Mouse (Mus musculus) heart, postnatal 14 days (tissue): ENCODE measurements around the gene Nlrc5. TPM values are rescaled to one million over a fixed set of nuclear protein-coding genes. Genes with fewer than 3 reads are reported as not detected.

Experiments used
- DNase-seq, 2 experiments: peaks; one replicate each; pipeline ENCODE4 v3.0.0; 2021 to 2022
- intact Hi-C: fragments of 180-260 bp; cut with DNase I; formaldehyde crosslinking; loops from one replicate; pipeline ENCODE4 v1.15.1; 2025
- total RNA-seq, 2 experiments: library from RNA; stranded (reverse); gene quantifications; 2 replicates each; pipeline ENCODE4 v1.2.3; 2021

Nlrc5 gene
- total RNA-seq, 2 experiments from 2014 or later = 0.22 to 1.4 TPM

DNA sequence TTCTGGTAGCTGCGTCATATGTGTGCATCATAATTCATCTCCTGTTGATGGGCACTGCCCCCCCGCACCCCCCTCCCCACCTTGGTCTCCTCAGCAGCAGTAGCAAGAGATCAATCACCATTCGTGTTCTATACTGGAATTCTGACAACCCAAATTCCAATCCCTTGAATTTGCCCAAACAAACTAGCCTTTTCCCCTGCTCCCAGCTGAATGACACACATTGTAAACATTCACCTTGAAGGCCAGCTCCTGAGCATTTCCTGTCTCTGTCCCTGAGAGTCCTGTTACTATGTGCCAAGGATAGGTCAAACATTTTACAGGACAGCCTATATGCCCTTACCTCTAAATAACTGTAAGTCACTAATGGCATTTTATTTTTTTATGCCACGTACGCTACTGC, 21.9 kb downstream of the Nlrc5 start:
- no peak for DNase-seq
- intact Hi-C loops = no loop called here

DNA sequence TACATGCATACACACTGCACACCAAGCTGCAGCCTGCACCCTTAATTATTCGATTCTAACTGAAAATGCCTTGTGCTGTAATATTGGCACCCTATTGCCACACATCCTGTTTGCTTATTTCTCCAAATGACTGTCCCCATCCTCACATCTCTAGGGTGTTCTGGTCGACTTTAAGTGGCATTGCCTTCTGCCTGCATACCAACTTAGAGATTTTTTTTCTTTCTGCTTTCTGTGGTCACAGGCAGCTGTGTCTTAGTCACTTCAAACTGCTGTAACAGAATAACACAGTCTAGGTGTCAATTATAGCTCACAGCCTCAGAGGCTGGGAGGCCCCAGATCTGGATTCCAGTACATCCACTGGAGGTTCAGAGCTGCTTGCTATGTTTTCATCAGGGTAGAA, 24.4 kb downstream of the Nlrc5 start:
- DNase-seq = no peak
- intact Hi-C loops = no loop called here

DNA sequence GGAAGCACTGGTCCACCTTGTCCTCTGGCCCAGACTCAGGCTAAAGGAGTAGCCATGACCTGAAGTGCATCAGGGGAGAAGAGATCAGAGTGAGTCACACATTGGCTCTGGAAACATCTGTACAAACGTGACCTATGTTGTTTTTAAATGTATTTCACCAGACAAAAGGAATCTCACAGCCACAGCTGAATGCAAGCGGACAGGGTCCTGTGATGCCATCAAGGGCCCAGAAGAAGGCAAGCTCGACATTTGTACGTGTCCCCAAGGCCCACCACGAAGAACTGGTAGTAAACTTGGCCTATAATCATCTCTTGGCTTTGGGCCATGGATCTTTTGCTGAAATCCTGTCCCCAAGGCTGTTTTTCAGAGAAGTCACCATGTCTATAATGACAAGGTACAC, 35.5 kb downstream of the Nlrc5 start:
- no peak for DNase-seq
- intact Hi-C loops = no loop called here

DNA sequence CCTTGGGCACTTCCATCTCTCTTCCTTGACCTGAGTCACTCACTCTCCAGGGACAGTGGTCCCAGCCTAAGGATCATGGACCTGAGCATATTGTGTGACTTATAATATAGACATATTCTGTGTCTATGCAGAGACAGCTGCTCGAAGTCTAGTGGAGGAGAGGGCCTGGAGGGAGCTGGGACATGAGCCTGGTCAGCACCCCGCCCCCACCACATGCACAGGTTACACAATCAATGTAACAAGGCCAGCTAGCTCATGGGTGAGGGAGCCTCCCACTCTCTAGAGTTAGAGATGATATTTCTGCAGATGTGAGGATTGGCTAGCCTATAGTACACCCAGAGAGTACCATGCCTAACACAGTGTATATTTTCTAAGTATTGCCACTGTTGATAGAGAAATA, 36.6 kb downstream of the Nlrc5 start:
- no peak for DNase-seq
- intact Hi-C loops = no loop called here

DNA sequence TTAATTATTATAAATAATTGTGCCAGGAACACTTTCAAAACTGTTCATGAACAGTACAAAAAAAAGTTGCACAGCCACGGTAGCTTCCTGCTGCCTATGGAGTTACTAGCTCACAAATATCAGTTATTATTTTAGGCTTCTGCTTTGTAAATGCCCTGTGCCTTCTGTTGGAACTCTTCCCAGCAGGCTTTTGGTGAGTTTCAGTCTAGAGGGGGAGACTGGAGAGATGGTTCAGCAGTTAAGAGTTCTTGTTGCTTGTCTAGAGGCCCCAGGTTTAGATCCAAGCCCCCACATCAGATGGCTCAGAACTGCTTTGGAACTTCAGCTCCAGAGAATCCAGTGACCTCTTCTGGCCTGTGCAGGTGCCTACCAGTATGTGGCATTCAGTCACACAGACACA, 37.1 kb downstream of the Nlrc5 start:
- intact Hi-C loops = no loop called here
- DNase-seq = no peak

DNA sequence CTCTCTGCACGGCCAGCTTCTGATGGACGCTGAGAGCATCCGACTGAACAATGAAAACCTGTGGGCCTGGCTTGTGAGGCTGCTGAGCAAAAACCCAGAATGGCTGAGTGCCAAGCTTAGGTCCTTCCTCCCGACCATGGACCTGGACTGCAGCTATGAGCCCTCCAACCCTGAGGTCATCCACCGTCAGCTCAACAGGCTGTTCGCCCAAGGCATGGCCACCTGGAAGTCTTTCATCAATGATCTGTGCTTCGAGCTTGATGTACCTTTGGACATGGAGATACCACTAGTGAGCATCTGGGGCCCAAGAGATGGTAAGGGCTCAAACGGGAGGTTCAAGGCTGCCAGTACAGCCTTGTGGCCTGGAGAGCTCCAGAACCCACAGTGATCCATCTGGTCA, 38.6 kb downstream of the Nlrc5 start:
- no peak for DNase-seq
- intact Hi-C loops = no loop called here

DNA sequence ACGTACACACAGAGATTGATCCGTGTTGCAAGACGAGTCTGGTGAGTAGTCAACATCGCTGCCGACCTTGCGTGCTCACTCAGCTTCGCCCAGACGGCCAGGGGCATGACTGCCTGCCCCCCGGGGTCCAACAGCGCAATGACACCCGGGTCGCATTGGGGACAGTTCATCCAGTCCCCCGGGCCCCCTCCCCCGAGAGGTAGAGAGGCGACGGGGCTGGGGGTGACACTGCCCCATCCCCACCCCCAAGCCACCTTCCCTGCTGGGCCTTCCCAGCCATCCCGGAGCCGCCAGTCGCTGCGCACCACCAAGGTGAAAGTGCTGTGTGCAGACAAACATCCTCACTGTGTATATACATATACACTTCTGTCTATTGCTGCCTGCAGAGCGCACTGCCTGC, 39.3 kb downstream of the Nlrc5 start:
- no peak for DNase-seq
- intact Hi-C loops = no loop called here

DNA sequence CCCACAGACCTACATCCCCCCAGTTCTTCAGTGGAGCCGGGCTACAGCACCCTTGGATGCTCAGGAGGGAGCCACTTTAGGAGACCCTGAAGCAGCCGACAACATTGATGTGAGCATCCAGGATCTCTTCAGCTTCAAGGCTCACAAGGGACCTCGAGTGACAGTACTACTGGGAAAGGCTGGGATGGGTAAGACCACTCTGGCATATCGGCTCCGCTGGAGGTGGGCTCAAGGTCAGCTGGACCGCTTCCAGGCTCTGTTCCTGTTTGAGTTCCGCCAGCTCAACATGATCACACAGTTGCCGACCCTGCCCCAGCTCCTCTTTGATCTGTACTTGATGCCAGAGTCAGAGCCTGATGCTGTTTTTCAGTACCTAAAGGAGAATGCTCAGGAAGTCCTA, 41.6 kb downstream of the Nlrc5 start:
- intact Hi-C loops = no loop called here
- no peak for DNase-seq

DNA sequence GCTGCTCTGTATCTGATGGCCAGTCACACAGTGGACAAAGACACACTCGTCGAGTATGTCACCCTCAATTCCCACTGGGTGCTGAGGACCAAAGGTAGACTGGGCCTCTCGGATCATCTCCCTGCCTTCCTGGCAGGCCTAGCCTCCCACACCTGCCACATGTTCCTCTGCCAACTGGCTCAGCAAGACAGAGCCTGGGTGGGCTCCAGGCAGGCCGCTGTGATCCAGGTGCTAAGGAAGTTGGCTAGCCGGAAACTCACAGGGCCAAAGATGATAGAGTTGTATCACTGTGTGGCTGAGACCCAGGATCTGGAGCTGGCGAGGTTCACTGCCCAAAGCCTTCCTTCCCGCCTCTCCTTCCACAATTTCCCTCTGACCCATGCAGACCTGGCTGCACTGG, 42.7 kb downstream of the Nlrc5 start:
- DNase-seq = no peak
- intact Hi-C loops = no loop called here

DNA sequence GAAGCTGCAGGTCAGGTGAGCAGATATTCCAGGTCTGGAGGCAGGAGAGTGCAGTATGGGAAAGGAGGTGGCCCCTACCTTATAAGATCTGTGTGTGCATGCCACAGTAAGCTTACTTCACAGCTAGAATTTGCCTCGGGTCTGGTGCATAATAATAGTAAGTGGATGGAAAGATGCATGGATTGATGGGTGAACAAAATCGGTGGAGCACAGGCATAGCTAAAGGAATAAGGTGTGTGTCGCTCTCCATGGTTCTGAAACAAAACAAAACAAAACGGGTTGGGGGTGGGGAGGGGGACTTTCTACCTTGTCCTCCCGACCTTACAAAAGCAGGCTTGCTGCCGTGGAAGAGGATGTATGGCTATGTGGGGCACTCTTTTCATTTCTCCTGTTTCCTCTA, 47.9 kb downstream of the Nlrc5 start:
- intact Hi-C loops = no loop called here

DNA sequence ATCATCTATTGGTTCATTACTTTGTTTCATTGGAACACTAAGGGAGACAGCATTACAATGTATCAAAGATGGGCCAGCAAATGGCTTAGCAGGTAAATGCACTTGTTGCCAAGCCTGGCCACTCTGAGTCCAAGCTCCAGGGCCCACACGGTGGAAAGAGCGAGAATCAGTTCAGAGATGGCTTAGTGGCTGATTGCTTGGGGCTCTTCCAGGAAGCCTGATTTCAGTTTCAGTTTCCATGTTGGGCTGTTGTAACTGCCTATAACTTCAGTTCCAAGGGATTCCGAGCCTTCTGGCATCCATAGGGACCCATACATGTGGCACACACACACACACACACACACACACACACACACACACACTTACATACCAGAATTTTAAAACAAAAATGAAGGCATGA, 51.1 kb downstream of the Nlrc5 start:
- intact Hi-C loops = no loop called here

More for the DNA sequence above, 47.9 kb downstream of the Nlrc5 start:
- no peak for DNase-seq

DNA sequence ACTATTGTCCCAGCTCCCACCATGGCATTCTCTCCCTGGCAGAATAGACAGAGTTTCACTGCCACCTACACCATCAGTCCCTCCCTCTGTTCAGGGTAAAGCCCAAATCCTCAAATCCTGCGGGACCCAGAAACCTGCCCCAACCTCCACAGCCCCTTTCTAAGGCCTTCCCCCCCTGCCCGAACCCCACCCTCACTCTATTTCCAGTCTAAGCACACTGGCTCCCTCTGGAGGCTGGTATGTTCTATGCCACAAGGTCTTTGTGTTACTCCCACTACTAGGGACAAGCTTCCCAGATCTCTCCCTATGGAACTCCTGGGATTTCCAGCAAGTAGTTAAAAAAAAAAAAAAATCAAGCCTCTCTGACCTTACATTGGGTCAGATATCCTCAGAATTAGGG, 51.7 kb downstream of the Nlrc5 start:
- peak; percentile 54 to 73 for DNase-seq
- intact Hi-C loops = no loop called here

More for the DNA sequence above, 51.1 kb downstream of the Nlrc5 start:
- DNase-seq = peak in 1 of 2 experiments; percentile 9

DNA sequence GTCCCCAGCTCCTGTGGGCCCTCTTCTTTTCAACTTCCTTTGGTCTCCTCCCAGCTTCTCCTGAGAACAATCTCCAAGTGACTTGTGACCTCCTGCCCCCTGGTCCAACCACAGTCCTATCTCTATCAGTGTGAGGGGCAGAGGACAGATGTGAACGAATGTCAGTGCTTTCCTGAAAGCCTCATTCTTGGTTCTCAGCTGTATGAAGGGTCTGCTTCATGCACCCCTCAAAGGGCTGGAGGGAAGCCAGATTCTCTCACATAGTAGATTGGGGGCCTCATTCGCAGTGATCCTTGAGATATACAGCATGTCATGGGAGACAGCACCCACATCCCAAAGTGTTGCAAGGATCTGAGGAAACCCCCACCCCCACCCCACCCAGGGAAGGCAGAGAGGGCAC, 53.9 kb downstream of the Nlrc5 start:
- DNase-seq = no peak
- intact Hi-C loops = no loop called here

DNA sequence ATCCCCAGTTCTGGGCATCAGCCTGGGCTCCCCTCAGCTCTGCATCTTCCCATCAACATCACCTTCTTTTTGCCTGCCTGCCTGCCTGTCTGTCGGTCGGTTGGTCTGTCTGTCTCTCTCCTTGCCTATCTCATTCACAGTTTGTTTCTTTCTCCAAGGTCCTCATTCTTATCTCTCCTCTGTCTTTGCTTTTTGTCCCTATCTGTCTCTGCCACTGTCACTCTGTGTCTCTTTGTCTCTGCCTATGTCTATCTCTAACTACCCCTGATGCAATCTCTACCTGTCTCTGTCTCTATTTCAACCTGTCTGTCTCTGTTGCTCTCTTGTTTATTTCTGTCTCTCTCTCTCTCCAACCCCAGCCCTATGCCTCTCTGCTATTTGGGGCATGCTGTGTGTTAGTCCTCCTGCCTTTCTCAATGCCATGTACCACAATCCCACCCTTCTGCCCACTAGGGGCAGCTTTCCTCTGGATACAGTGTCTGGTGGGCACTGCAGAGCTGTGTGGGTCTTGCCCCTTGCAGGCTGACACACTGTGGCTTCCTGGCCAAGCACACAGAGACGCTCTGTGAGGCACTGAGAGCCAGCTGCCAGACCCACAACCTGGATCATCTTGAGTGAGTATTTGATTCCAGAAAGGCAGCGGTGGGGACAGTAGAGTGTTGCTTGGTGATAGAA, 55.8 kb downstream of the Nlrc5 start:
- intact Hi-C loops = loop anchor here (10.0 kb wide), 1 partner anchor 325 kb away; the partner anchor contains the start of gene Ccl17
- no peak for DNase-seq

DNA sequence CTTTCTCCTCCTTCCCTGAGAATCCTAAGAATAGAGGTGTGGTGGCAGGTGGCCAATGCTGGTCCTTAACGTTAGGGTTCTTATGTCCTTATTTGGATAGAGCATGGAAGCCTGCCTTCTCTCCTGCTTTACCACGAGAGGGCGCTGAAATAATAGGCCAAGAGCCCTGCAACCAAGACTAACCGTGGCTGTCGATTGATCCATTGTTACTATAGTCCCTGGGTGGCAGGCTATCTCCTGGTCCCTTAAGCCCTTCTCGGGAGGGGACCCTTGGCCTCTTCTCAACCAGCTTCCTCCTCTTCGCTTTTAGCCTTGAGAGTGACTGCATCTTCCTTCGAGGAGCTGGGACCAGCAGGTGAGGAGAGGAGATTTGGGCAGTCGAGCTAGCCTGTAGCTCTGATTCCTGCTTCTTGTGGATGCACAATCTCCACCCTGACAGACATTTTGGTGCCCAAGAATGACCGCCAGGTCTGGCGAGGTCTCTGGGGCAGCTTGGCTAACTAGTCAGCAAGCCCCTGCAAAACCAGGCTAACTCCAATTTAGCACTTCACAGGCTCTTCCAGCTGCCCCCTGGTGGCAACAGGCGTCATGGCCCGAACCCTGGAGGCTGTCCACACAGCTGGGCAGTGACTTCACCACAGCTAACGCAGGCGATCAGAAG, 58.0 kb downstream of the Nlrc5 start:
- intact Hi-C loops = loop anchor here (1.0 to 10.0 kb wide), 4 partner anchors 93 to 323 kb away; partner anchors contain the start of gene Ccl17
- DNase-seq = peak; percentile 80 to 90

DNA sequence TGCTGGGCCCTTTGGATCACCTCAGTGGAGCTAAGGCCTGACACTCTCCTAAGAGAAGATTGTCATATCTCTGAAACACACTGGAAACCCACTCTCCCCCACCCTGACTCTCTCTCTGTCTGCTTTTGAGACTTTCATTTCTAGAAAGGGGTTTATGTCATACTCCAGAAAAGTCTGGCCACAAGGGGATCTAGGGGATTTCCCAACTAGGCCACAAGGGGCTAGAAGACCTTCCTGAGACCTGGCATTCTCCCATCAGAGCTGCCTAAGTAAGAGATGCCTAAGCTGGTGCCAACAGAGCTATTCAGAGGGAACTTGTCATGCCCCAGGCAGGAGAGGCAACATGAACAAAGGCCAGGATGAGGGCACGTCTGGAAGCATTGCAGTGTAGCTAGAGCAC, 59.1 kb downstream of the Nlrc5 start:
- intact Hi-C loops = loop anchor here (2.0 to 10.0 kb wide), 2 partner anchors 92 to 322 kb away; partner anchors contain the start of gene Ccl17
- no peak for DNase-seq

DNA sequence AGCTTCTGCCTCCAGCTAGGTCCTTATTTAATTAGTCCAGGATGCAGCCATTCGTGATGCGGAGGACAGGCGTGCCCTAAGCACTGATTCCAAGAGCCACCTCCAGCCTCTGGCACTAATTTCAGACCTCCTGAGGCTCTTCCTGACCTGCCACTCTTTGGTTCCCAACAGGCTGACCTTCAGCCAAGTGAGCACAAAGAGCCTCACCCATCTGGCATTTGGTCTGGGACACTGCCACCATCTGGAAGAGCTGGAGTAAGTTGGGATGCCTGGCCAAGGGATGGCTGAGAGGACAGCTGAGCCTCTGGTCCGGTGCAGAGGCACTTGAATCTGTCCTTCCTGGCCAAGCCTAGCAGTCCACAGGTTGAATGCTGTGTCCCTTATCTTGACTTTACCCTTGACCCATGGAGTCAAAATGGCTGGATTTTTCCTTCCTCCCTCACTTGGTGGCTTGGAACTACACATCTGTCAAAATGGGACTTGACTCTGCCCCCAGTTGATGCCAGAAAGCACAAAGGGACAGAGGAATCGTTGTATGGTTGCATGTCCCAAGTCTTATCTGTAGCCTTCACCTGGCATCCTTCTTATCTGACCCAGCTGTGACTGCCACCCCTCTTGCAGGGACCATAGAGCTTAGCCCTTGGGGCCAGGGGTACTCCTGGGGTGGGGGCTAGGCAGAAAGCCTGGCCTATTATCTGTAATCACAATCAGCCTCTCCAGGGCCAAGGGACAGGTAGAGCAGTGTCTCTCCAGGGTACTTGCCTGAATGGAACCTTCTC, 81.5 kb downstream of the Nlrc5 start:
- no peak for DNase-seq
- intact Hi-C loops = no loop called here

DNA sequence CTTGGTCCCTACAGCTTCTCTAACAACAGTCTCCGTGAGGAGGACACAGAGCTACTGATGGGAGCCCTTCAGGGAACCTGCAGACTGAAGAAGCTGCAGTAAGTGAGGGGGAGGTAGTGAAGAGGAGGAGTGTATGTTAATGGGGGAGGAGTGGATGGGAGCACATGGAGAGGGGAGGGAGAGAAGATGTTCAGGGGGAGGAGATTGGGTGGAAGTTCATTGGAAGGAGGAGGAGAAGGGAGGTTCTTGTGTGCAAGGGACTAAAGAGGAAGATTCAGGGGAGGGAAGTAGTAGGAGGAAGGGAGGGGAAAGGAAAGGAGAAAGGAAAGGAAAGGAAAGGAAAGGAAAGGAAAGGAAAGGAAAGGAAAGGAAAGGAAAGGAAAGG, 82.0 kb downstream of the Nlrc5 start:
- no peak for DNase-seq

DNA sequence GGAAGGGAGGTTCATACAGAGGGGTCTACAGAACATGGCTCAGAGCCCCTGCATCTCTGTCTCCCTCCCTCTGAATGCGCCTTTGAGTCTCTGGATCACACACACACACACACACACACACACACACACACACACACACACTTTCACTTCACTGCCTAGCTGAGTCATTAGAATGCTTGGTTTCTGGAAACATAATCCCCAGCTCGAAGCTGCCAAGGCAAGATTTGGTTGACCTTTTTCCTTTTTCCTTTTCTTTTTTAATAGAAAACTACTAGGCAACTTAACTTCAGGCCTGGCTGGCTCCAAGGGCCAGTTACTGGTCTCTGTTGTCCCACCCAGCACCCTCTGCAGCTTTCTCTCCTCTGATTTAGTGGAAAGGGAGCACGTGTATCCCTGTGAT, 82.6 kb downstream of the Nlrc5 start:
- no peak for DNase-seq
- intact Hi-C loops = no loop called here

More for the DNA sequence above, 82.0 kb downstream of the Nlrc5 start:
- intact Hi-C loops = no loop called here

DNA sequence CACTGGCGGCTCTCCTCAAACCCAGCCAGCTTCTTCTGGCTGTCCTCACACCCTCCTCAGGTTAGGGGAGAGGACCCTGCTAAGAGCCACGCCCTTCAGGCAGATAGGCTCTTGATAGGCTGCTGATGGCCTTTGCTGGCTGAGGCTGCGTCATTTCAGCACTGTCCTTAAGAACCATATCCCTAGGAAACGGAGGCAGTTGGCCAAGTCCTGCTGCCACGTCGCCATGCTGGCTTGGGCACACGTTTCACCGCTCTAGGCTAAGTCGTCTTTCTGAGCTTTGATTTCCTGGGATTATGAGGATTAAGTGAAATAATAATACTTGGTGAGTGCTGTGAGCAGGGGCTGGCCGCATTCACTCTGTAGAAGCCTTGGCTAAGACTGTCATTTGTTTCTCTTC, 84.2 kb downstream of the Nlrc5 start:
- intact Hi-C loops = no loop called here
- no peak for DNase-seq

DNA sequence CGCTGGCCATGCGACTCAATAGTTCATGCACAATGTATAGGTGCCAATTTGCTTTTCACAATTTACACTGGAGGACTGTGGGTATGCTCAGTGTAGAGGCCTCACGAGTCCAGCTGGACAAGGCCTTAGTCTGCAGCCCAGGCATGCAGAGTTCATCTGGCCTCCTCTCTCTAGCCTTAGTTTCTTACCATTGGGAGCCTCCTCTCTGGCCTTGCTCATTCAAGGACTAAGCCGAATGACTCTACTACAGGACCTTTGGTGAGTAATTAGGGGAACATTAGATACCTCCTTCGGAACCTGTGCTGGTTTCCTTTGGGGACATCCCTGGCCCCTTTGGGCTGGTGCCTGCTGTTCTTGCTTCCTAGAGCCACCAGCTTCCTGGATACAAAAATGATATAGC, 84.9 kb downstream of the Nlrc5 start:
- no peak for DNase-seq
- intact Hi-C loops = no loop called here
